Comparison of ENCODE assay signal across 8 mouse cellular contexts in genomic region chr11:74989047-74989446, GRCm38 (mm10).
A peak's percentile ranks its signal among the peaks of the same experiment; 100 is the strongest.
DNase-seq lines count a peak whose midpoint lies in the region; ATAC-seq and TF ChIP-seq lines count a peak whose summit lies in the region.

No protein-coding gene starts in this region.

- TF ChIP-seq CTCF in intestine, postnatal 0 days (IDR thresholded peaks at IDR 0.05; ENCODE audit: low read depth) = no peak

- no peak for ATAC-seq in intestine, embryonic 14.5 days (replicated peaks; ENCODE audit: low FRiP score, low TSS enrichment, low read depth)
- no peak for ATAC-seq in intestine, postnatal 0 days
- ATAC-seq in erythroid progenitor cell, adult 5-6 weeks (replicated peaks; ENCODE audit: low FRiP score, poor library complexity, severe bottlenecking) = no peak

- TF ChIP-seq POLR2A in myocyte (IDR thresholded peaks at IDR 0.05; ENCODE audit: insufficient read length, low read depth) = no peak

- no peak for DNase-seq in intestine, embryonic 14.5 days (ENCODE audit: low spot score)
- DNase-seq in gonadal fat pad, adult 2 months (ENCODE audit: low read depth) = peak; percentile 50
- DNase-seq in kidney, adult 18-20 months = peak; percentile 13
- DNase-seq in cerebellum, adult 11-12 months = no peak
- no peak for DNase-seq in embryo, embryonic 10 days (ENCODE audit: low spot score)

- no peak overlapping the region for H3K4me3 ChIP-seq in intestine, embryonic 14.5 days (ENCODE audit: low read depth, low read length)
- no peak overlapping the region for H3K4me3 ChIP-seq in intestine, postnatal 0 days (ENCODE audit: low read depth, low read length)
- no peak overlapping the region for H3K4me3 ChIP-seq in myocyte

- H3ac ChIP-seq in myocyte (ENCODE audit: control insufficient read depth, insufficient read length) = no peak overlapping the region

- peak overlapping the region; percentile 64; the same call in 1 of the 2 replicates for H3K27ac ChIP-seq in intestine, embryonic 14.5 days (ENCODE audit: low read depth)
- H3K27ac ChIP-seq in intestine, postnatal 0 days (ENCODE audit: low read depth, low read length) = no peak overlapping the region

- WGBS in intestine, embryonic 14.5 days = 73% methylated on average over 2 of the region's 2 CpGs
- WGBS in intestine, postnatal 0 days = 58% methylated on average over 2 of the region's 2 CpGs

- no peak overlapping the region for H3K9ac ChIP-seq in intestine, embryonic 14.5 days (ENCODE audit: low read length)
- no peak overlapping the region for H3K9ac ChIP-seq in intestine, postnatal 0 days (ENCODE audit: low read depth, low read length)

- H3K4me2 ChIP-seq in intestine, embryonic 14.5 days (ENCODE audit: low read length) = no peak overlapping the region
- no peak overlapping the region for H3K4me2 ChIP-seq in intestine, postnatal 0 days (replicated peaks; ENCODE audit: low read depth)
- H3K4me2 ChIP-seq in myocyte (ENCODE audit: low read depth) = peak overlapping the region; percentile 61

- peaks cover 27% of the 10 kb centered on the region for H3K36me3 ChIP-seq in intestine, embryonic 14.5 days (ENCODE audit: control insufficient read depth, insufficient read depth, low read length)
- peaks cover 21% of the 10 kb centered on the region; the same call in 1 of the 2 replicates for H3K36me3 ChIP-seq in intestine, postnatal 0 days (ENCODE audit: control insufficient read depth, insufficient read depth)
- H3K36me3 ChIP-seq in myocyte (ENCODE audit: control insufficient read depth, insufficient read depth) = peaks cover 13% of the 10 kb centered on the region

- no peaks in the 10 kb centered on the region for H3K9me3 ChIP-seq in intestine, embryonic 14.5 days (ENCODE audit: control insufficient read depth, low read length)
- no peaks in the 10 kb centered on the region for H3K9me3 ChIP-seq in intestine, postnatal 0 days (ENCODE audit: control insufficient read depth)

- no peaks in the 10 kb centered on the region for H3K79me2 ChIP-seq in myocyte (ENCODE audit: control insufficient read depth, insufficient read depth)

- H3K4me1 ChIP-seq in intestine, embryonic 14.5 days (replicated peaks; ENCODE audit: control insufficient read depth, insufficient read depth, low read length) = peaks cover 33% of the 10 kb centered on the region
- H3K4me1 ChIP-seq in intestine, postnatal 0 days (replicated peaks; ENCODE audit: control insufficient read depth, insufficient read depth, low read length) = no peaks in the 10 kb centered on the region

- no peaks in the 10 kb centered on the region for H3K27me3 ChIP-seq in intestine, embryonic 14.5 days (replicated peaks; ENCODE audit: control insufficient read depth, insufficient read depth, low read length)
- H3K27me3 ChIP-seq in intestine, postnatal 0 days (replicated peaks; ENCODE audit: control insufficient read depth, insufficient read depth, low read length) = no peaks in the 10 kb centered on the region
- no peaks in the 10 kb centered on the region for H3K27me3 ChIP-seq in myocyte (ENCODE audit: control insufficient read depth, insufficient read depth, insufficient read length)

TF ChIP-seq in myocyte, 11 proteins besides CTCF, POLR2A, EP300 and RAD21:
- no peak for TF ChIP-seq MYOG (IDR thresholded peaks at IDR 0.05; ENCODE audit: control insufficient read depth in 1 of 3, insufficient read depth in 1 of 3, insufficient read length in 2 of 3, low read depth in 2 of 3)
- TF ChIP-seq CEBPB (IDR thresholded peaks at IDR 0.05; ENCODE audit: insufficient read depth, poor library complexity, severe bottlenecking) = peak; percentile 33; the same call in 1 of the 2 replicates

Comparison
In these comparisons a context has a peak if more than half of its experiments do, and no peak if none do; other contexts are left out.
1. DNase-seq: peak in gonadal fat pad, adult 2 months (single experiment) and kidney, adult 18-20 months (single experiment); none in intestine, embryonic 14.5 days (single experiment), cerebellum, adult 11-12 months (single experiment) and embryo, embryonic 10 days (single experiment).